Mouse (Mus musculus) CD4-positive, CD25-positive, alpha-beta regulatory T cell (primary cell): ENCODE data around the gene Nudt16l1. TPM values are rescaled to one million over a fixed set of nuclear protein-coding genes. Genes with fewer than 3 reads are reported as not detected.

Experiments used
- polyA plus RNA-seq: library from polyadenylated mRNA; unstranded; fragments of 100-300 nt; shearing (Covaris generic); gene quantifications from one replicate; pipeline ENCODE4 v1.2.1, GENCODE M21; 2017

The Nudt16l1 gene
- polyA plus RNA-seq: 146 TPM

DNA sequence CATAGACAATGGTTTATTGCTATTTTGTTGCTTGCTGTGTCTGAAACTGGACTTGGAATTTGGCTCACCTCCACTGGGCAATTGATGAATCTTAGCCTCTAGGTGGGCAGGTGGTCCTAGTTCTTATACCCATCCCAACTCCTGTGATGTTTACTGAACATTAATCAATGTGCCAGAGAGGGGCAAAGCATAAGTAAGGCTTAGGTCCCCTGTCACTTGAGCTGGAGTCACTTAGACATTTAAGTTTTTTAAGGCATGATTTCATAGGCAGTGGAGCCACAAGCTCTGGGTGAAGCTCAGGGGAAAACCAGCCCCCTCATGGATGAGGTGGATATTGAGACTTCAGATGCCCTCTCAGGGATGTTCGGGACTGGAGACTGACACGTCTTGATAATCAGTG is at the start of gene Nudt16l1:
TSS of gene Nudt16l1 (plus strand) at position 301 of the 400 bp plus-strand sequence.

GRCm38 (mm10) chr16:4963797-4964709 is 25.5 kb downstream of the Nudt16l1 start, which contains the start of gene Anks3:
TSS of gene Anks3 (minus strand) at chr16:4964205.

Other genes starting within 250 kb of the Nudt16l1 start
- gene Nmral1, start 219.4 kb upstream of the Nudt16l1 start, polyA plus RNA-seq: 8.1 TPM
- gene Hmox2, start 212.4 kb upstream of the Nudt16l1 start, polyA plus RNA-seq: 93.0 TPM
- gene Cdip1, start 148.5 kb upstream of the Nudt16l1 start, polyA plus RNA-seq: 49.0 TPM
- 0.38 TPM for gene 4930562C15Rik, start 103.3 kb upstream of the Nudt16l1 start, polyA plus RNA-seq
- gene Ubald1, start 58.4 kb upstream of the Nudt16l1 start, polyA plus RNA-seq: 54.5 TPM
- 67.8 TPM for gene Mgrn1, start 52.5 kb upstream of the Nudt16l1 start, polyA plus RNA-seq
- gene Anks3, start 25.4 kb downstream of the Nudt16l1 start, polyA plus RNA-seq: 81.4 TPM
- gene Sept12, start 59.1 kb downstream of the Nudt16l1 start, polyA plus RNA-seq: 0.07 TPM
- not detected for gene Smim22, start 68.5 kb downstream of the Nudt16l1 start, polyA plus RNA-seq
- gene Rogdi, start 74.8 kb downstream of the Nudt16l1 start, polyA plus RNA-seq: 19.7 TPM
- 160 TPM for gene Glyr1, start 111.1 kb downstream of the Nudt16l1 start, polyA plus RNA-seq
- gene Ubn1, start 111.3 kb downstream of the Nudt16l1 start, polyA plus RNA-seq: 43.5 TPM
- gene Ppl, start 193.7 kb downstream of the Nudt16l1 start, polyA plus RNA-seq: 0.02 TPM
- gene Sec14l5, start 208.3 kb downstream of the Nudt16l1 start, polyA plus RNA-seq: not detected